Mouse (Mus musculus) spleen, adult 2 months (tissue): ENCODE results near the gene Mta2.

Source experiments
- CTCF ChIP-seq: fragments of 200-500 bp; IDR thresholded peaks from 2 replicates; pipeline ENCODE4 v1.5.1; 2011; ENCODE audit warnings: mild to moderate bottlenecking, inconsistent platforms; ENCODE audit not compliant: insufficient read depth, insufficient read length, insufficient replicate concordance; ENCODE audit errors: extremely low read depth
- POLR2A ChIP-seq: fragments of 200-500 bp; IDR thresholded peaks from 2 replicates; pipeline ENCODE4 v1.6.1; 2011; ENCODE audit warnings: low read depth, low read length, inconsistent platforms

DNA sequence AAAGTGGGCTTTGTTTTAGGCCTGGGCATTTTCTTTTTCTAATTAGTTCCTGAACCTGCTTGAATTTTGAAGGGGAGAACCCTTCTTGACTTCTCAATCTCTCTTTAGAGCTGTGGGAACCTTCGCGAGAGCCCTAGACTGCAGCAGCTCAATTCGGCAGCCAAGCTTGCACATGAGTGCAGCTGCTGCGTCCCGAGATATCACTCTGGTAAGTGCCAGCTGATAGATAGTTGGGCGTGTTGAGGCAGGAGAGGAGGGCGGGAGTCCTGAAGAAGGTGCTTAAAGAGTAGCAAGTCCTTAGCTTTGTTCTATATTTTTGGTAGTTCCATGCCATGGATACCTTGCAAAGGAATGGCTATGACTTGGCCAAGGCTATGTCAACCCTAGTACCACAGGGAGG lies 5.3 kb downstream of the Mta2 start:
- TF ChIP-seq CTCF (no peak), POLR2A (no peak)
